13 mouse cellular contexts compared by ENCODE assay signal in the genomic region with DNA sequence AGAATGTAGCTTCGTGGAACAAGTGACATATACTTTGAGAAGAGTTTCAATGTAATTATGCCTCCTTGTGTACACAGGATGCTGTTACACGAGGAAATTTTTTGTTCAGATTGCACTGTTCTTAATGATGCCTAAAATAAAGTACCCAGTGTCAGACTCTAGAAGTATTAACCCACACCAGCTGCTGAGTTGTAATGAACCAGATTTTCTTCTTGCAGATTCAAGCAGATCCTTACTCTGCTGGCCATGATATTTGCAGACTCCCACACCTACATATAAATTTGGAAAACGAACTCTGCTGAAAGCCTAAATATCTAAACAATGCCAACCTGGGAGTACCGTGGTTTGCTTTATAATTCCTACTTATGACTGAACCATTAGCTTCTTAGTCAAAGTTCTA.
"Had no signal": no experiment of that assay in that cellular context is flagged by ENCODE, and none has a peak within 500 bp of the region (broad histone marks: within the 10 kb centered on the region; RNA-seq: fewer than 3 reads in every experiment).

No protein-coding gene starts in this region.

- H3K4me1 ChIP-seq: intestine, embryonic 15.5 days; kidney, embryonic 15.5 days; limb, embryonic 10.5 days; liver, embryonic 15.5 days; midbrain, embryonic 10.5 days; neural tube, embryonic 15.5 days had no signal

- H3K27ac ChIP-seq: intestine, embryonic 15.5 days; kidney, embryonic 15.5 days; limb, embryonic 10.5 days; liver, embryonic 15.5 days; midbrain, embryonic 10.5 days; neural tube, embryonic 15.5 days had no signal

- H3K9ac ChIP-seq: intestine, embryonic 15.5 days; kidney, embryonic 15.5 days; liver, embryonic 15.5 days; neural tube, embryonic 15.5 days had no signal

- H3K27me3 ChIP-seq: intestine, embryonic 15.5 days; kidney, embryonic 15.5 days; liver, embryonic 15.5 days; neural tube, embryonic 15.5 days had no signal

- DNase-seq: kidney, adult 2 months; kidney, postnatal 14 days; lung, adult 2 months; lung, postnatal 4 days; midbrain, embryonic 14.5 days; thymus, postnatal 4 days had no signal

- H3K9me3 ChIP-seq: intestine, embryonic 15.5 days; kidney, embryonic 15.5 days; limb, embryonic 10.5 days; liver, embryonic 15.5 days; midbrain, embryonic 10.5 days; neural tube, embryonic 15.5 days had no signal

- H3K36me3 ChIP-seq: intestine, embryonic 15.5 days; kidney, embryonic 15.5 days; limb, embryonic 10.5 days; liver, embryonic 15.5 days; midbrain, embryonic 10.5 days; neural tube, embryonic 15.5 days had no signal

- H3K4me3 ChIP-seq: intestine, embryonic 15.5 days; kidney, embryonic 15.5 days; limb, embryonic 10.5 days; liver, embryonic 15.5 days; midbrain, embryonic 10.5 days; myocyte; neural tube, embryonic 15.5 days had no signal
